Mouse (Mus musculus): Measurements from ENCODE around the gene Col25a1.

Gene Col25a1

GRCm38 (mm10) chr3:130131201-130131600 is at the start of gene Col25a1:
Col25a1 (plus strand) TSS chr3:130131501.
- DNase-seq, result no peak

GRCm38 (mm10) chr3:130083312-130083711 is 48.0 kb upstream of the Col25a1 start:
- no peak for DNase-seq

GRCm38 (mm10) chr3:130086372-130087080 is 44.8 kb upstream of the Col25a1 start:
- DNase-seq, result no peak

- DNase-seq, result no peak
Measured at GRCm38 (mm10) chr3:130087466-130087865, 43.8 kb upstream of the Col25a1 start.

- no peak for DNase-seq
Measured at GRCm38 (mm10) chr3:130088654-130089053, 42.6 kb upstream of the Col25a1 start.

- DNase-seq, result no peak
Measured at GRCm38 (mm10) chr3:130090460-130090859, 40.8 kb upstream of the Col25a1 start.

- DNase-seq, result no peak
Measured at GRCm38 (mm10) chr3:130094125-130094704, 37.1 kb upstream of the Col25a1 start.

- DNase-seq, result no peak
Measured at GRCm38 (mm10) chr3:130095160-130095781, 36.0 kb upstream of the Col25a1 start.

GRCm38 (mm10) chr3:130103486-130103885 is 27.8 kb upstream of the Col25a1 start:
- peak; percentile 25 to 49 for DNase-seq

GRCm38 (mm10) chr3:130104471-130104870 is 26.8 kb upstream of the Col25a1 start:
- DNase-seq, result no peak

- no peak for DNase-seq
Measured at GRCm38 (mm10) chr3:130116886-130117285, 14.4 kb upstream of the Col25a1 start.

GRCm38 (mm10) chr3:130127840-130128239 is 3.5 kb upstream of the Col25a1 start:
- DNase-seq, result no peak

GRCm38 (mm10) chr3:130128564-130128963 is 2.7 kb upstream of the Col25a1 start:
- no peak for DNase-seq

GRCm38 (mm10) chr3:130129635-130130206 is 1.6 kb upstream of the Col25a1 start:
- DNase-seq, result no peak

GRCm38 (mm10) chr3:130137204-130137603 is 5.9 kb downstream of the Col25a1 start:
- DNase-seq, result no peak

GRCm38 (mm10) chr3:130137640-130138039 is 6.3 kb downstream of the Col25a1 start:
- no peak for DNase-seq

GRCm38 (mm10) chr3:130145874-130146273 is 14.6 kb downstream of the Col25a1 start:
- no peak for DNase-seq

- DNase-seq, result no peak
Measured at GRCm38 (mm10) chr3:130147827-130148226, 16.5 kb downstream of the Col25a1 start.

- DNase-seq, result no peak
Measured at GRCm38 (mm10) chr3:130149180-130149579, 17.9 kb downstream of the Col25a1 start.

GRCm38 (mm10) chr3:130153117-130153516 is 21.8 kb downstream of the Col25a1 start:
- DNase-seq, result no peak

- DNase-seq, result no peak
Measured at GRCm38 (mm10) chr3:130157551-130157950, 26.2 kb downstream of the Col25a1 start.

GRCm38 (mm10) chr3:130159906-130160305 is 28.6 kb downstream of the Col25a1 start:
- DNase-seq, result no peak

- DNase-seq, result no peak
Measured at GRCm38 (mm10) chr3:130160902-130161301, 29.6 kb downstream of the Col25a1 start.

Data from thymus, postnatal 36 days (tissue).